Mouse (Mus musculus) stomach, embryonic 16.5 days (tissue): ENCODE measurements at regions not wholly inside any gene's neighbourhood (a gene's known extent, or its start where the extent isn't known, plus 50 kb on each side); places are given as distances from the start of the nearest gene placed in this dataset.

Experiments
- ATAC-seq: fragments of 200-750 bp; cut with Nextera tagmentation; 2 replicates; pipeline ENCODE4 v1.8.0; 2017; ENCODE audit warnings: moderate number of reproducible peaks, moderate TSS enrichment; ENCODE audit not compliant: insufficient read depth, low FRiP score
- H3K27ac ChIP-seq: fragments of 300-500 bp; sonication (generic); 2 replicates; pipeline ENCODE4 v1.5.1; 2014; ENCODE audit warnings: low read length
- H3K27me3 ChIP-seq: fragments of 300-500 bp; sonication (generic); 2 replicates; pipeline ENCODE4 v1.6.1; 2014; ENCODE audit warnings: low read length, control low read depth, mixed read lengths; ENCODE audit not compliant: control insufficient read depth, insufficient read depth
- H3K36me3 ChIP-seq: fragments of 300-500 bp; sonication (generic); 2 replicates; pipeline ENCODE4 v1.6.1; 2014; ENCODE audit warnings: low read length; ENCODE audit not compliant: control insufficient read depth, insufficient read depth
- H3K4me1 ChIP-seq: fragments of 300-500 bp; sonication (generic); 2 replicates; pipeline ENCODE4 v1.6.1; 2014; ENCODE audit warnings: low read length, control low read depth, mixed read lengths; ENCODE audit not compliant: control insufficient read depth, insufficient read depth
- H3K4me2 ChIP-seq: fragments of 300-500 bp; sonication (generic); 2 replicates; pipeline ENCODE4 v1.6.1; 2014; ENCODE audit warnings: low read depth, low read length, mixed read lengths
- H3K4me3 ChIP-seq: fragments of 300-500 bp; sonication (generic); replicated peaks from 2 replicates; pipeline ENCODE4 v1.5.1; 2014; ENCODE audit warnings: mild to moderate bottlenecking, low read length
- H3K9ac ChIP-seq: fragments of 300-500 bp; sonication (generic); 2 replicates; pipeline ENCODE4 v1.6.1; 2014; ENCODE audit warnings: low read length
- H3K9me3 ChIP-seq: fragments of 300-500 bp; sonication (generic); replicated peaks from 2 replicates; pipeline ENCODE4 v1.6.1; 2016; ENCODE audit warnings: low read length, control low read depth; ENCODE audit not compliant: control insufficient read depth
- WGBS: fragments of 180-500 bp; shearing (Covaris S2); extraction: QIAGEN DNeasy Blood & Tissue Kit; methylation state at CpG from one replicate; pipeline ENCODE4 v1.1.7; 2014; 5-methylcytosine and 5-hydroxymethylcytosine counted together

GRCm38 (mm10) chr16:93429324-93429781 lies 174.5 kb downstream of the Setd4 start:
- Histone ChIP-seq H3K27ac (no peak overlapping the region), H3K4me2 (no peak overlapping the region), H3K9me3 (no peaks in the 10 kb centered on the region), H3K4me3 (no peak overlapping the region), H3K9ac (no peak overlapping the region), H3K4me1 (no peaks in the 10 kb centered on the region), H3K36me3 (no peaks in the 10 kb centered on the region), H3K27me3 (no peaks in the 10 kb centered on the region)
- 37% methylated on average over 8 of the region's 8 CpGs for whole genome bisulfite sequencing
- ATAC-seq: no peak

GRCm38 (mm10) chr16:93427264-93427663 lies 176.6 kb downstream of the Setd4 start:
- no peaks in the 10 kb centered on the region for H3K9me3 ChIP-seq
- H3K36me3 ChIP-seq: no peaks in the 10 kb centered on the region
- no peak overlapping the region for H3K9ac ChIP-seq
- 0 out of 2 replicates have a peak, but pooled peaks cover 9% of the 10 kb centered on the region for H3K4me1 ChIP-seq
- no peak overlapping the region for H3K4me3 ChIP-seq
- H3K27ac ChIP-seq: no peak overlapping the region
- no peak for ATAC-seq
- 91% methylated on average over 4 of the region's 4 CpGs for WGBS
- no peaks in the 10 kb centered on the region for H3K27me3 ChIP-seq
- H3K4me2 ChIP-seq: no peak overlapping the region

- no peaks in the 10 kb centered on the region for H3K9me3 ChIP-seq
- H3K9ac ChIP-seq: no peak overlapping the region
- no peak for ATAC-seq
- H3K4me3 ChIP-seq: no peak overlapping the region
- H3K27ac ChIP-seq: no peak overlapping the region
- WGBS: 70% methylated on average over 6 of the region's 6 CpGs
- H3K4me1 ChIP-seq: 0 out of 2 replicates have a peak, but pooled peaks cover 9% of the 10 kb centered on the region
- H3K27me3 ChIP-seq: no peaks in the 10 kb centered on the region
- no peak overlapping the region for H3K4me2 ChIP-seq
- H3K36me3 ChIP-seq: no peaks in the 10 kb centered on the region
Measured at GRCm38 (mm10) chr16:93425731-93426130, 178.1 kb downstream of the Setd4 start.

GRCm38 (mm10) chr16:93423174-93423573 lies 180.7 kb downstream of the Setd4 start:
- Histone ChIP-seq H3K4me1 (0 out of 2 replicates have a peak, but pooled peaks cover 9% of the 10 kb centered on the region), H3K4me3 (no peak overlapping the region; the same call in 1 of the 2 replicates), H3K36me3 (no peaks in the 10 kb centered on the region), H3K27me3 (no peaks in the 10 kb centered on the region), H3K9ac (peak overlapping the region; percentile 39; the same call in 1 of the 2 replicates), H3K27ac (no peak overlapping the region), H3K9me3 (no peaks in the 10 kb centered on the region), H3K4me2 (peak overlapping the region; percentile 38)
- 19% methylated on average over 13 of the region's 13 CpGs for WGBS
- no peak; the same call in 1 of the 2 replicates for ATAC-seq

- WGBS: 75% methylated on average over 13 of the region's 13 CpGs
- Histone ChIP-seq H3K4me2 (no peak overlapping the region), H3K36me3 (no peaks in the 10 kb centered on the region), H3K9ac (no peak overlapping the region), H3K27ac (no peak overlapping the region), H3K27me3 (no peaks in the 10 kb centered on the region), H3K9me3 (no peaks in the 10 kb centered on the region), H3K4me3 (no peak overlapping the region), H3K4me1 (0 out of 2 replicates have a peak, but pooled peaks cover 9% of the 10 kb centered on the region)
- ATAC-seq: no peak
Measured at GRCm38 (mm10) chr16:93422221-93422620, 181.6 kb downstream of the Setd4 start.

GRCm38 (mm10) chr16:93418246-93418645 lies 185.6 kb downstream of the Setd4 start:
- Histone ChIP-seq H3K27me3 (no peaks in the 10 kb centered on the region), H3K4me1 (0 out of 2 replicates have a peak, but pooled peaks cover 4% of the 10 kb centered on the region), H3K4me3 (no peak overlapping the region), H3K36me3 (no peaks in the 10 kb centered on the region), H3K4me2 (no peak overlapping the region), H3K27ac (no peak overlapping the region), H3K9me3 (no peaks in the 10 kb centered on the region), H3K9ac (no peak overlapping the region)
- ATAC-seq: no peak
- 80% methylated on average over 8 of the region's 8 CpGs for WGBS

GRCm38 (mm10) chr16:93417831-93418230 lies 186.0 kb downstream of the Setd4 start:
- H3K4me3 ChIP-seq: no peak overlapping the region
- no peak for ATAC-seq
- no peak overlapping the region for H3K9ac ChIP-seq
- no peaks in the 10 kb centered on the region for H3K36me3 ChIP-seq
- no peak overlapping the region for H3K4me2 ChIP-seq
- WGBS: 80% methylated on average over 8 of the region's 8 CpGs
- no peaks in the 10 kb centered on the region for H3K9me3 ChIP-seq
- H3K27me3 ChIP-seq: no peaks in the 10 kb centered on the region
- no peak overlapping the region for H3K27ac ChIP-seq
- H3K4me1 ChIP-seq: 0 out of 2 replicates have a peak, but pooled peaks cover under 1% of the 10 kb centered on the region

GRCm38 (mm10) chr16:93392024-93392675 lies 211.7 kb downstream of the Setd4 start:
- Histone ChIP-seq H3K4me3 (no peak overlapping the region), H3K27me3 (no peaks in the 10 kb centered on the region; the same call in 1 of the 2 replicates), H3K27ac (no peak overlapping the region), H3K9me3 (no peaks in the 10 kb centered on the region), H3K9ac (no peak overlapping the region), H3K4me1 (peaks cover 3% of the 10 kb centered on the region; the same call in 1 of the 2 replicates), H3K4me2 (no peak overlapping the region), H3K36me3 (no peaks in the 10 kb centered on the region)
- 37% methylated on average over 16 of the region's 16 CpGs for WGBS
- no peak for ATAC-seq

GRCm38 (mm10) chr16:93387578-93388116 lies 216.2 kb downstream of the Setd4 start:
- no peak; the same call in 1 of the 2 replicates for ATAC-seq
- 72% methylated on average over 11 of the region's 11 CpGs for WGBS
- peaks cover 4% of the 10 kb centered on the region; the same call in 1 of the 2 replicates for H3K4me1 ChIP-seq
- no peaks in the 10 kb centered on the region for H3K36me3 ChIP-seq
- H3K9me3 ChIP-seq: no peaks in the 10 kb centered on the region
- no peak overlapping the region for H3K4me2 ChIP-seq
- no peaks in the 10 kb centered on the region for H3K27me3 ChIP-seq
- H3K9ac ChIP-seq: no peak overlapping the region
- H3K4me3 ChIP-seq: no peak overlapping the region
- no peak overlapping the region for H3K27ac ChIP-seq
